Mouse (Mus musculus) left cerebral cortex, adult 2 months (tissue): ENCODE data around the gene AI464131. TPM values are rescaled to one million over a fixed set of nuclear protein-coding genes. Genes with fewer than 3 reads are reported as not detected.
"Not testable (repeated sequence)": the region's sequence is repeated elsewhere in the genome, so short reads cannot be mapped to it uniquely, and the experiment has no call there.

Source experiments
- DNase-seq, 2 experiments: peaks; one replicate each; pipeline ENCODE4 v3.0.0; 2021 to 2022; ENCODE audit warnings: low spot score in 2 of 2, mixed read lengths in 1 of 2; ENCODE audit errors: extremely low spot score in 1 of 2
- H3K27ac ChIP-seq: fragments of 200-600 bp; 2 replicates; pipeline ENCODE4 v1.8.1; 2022
- H3K4me3 ChIP-seq: fragments of 200-600 bp; 2 replicates; pipeline ENCODE4 v1.8.1; 2022
- CTCF ChIP-seq: fragments of 200-600 bp; IDR thresholded peaks from 2 replicates; pipeline ENCODE4 v1.8.1; 2022; ENCODE audit warnings: antibody characterized with exemption, mild to moderate bottlenecking, moderate library complexity
- intact Hi-C: fragments of 180-260 bp; cut with DNase I; formaldehyde crosslinking; loops from one replicate; pipeline ENCODE4 v1.15.1; 2025
- total RNA-seq, 2 experiments: library from RNA; stranded (reverse); gene quantifications; 2 replicates each; pipeline ENCODE4 v1.2.3; 2021

AI464131 gene
- total RNA-seq, 2 experiments from 2014 or later: 27.1 to 28.1 TPM

DNA sequence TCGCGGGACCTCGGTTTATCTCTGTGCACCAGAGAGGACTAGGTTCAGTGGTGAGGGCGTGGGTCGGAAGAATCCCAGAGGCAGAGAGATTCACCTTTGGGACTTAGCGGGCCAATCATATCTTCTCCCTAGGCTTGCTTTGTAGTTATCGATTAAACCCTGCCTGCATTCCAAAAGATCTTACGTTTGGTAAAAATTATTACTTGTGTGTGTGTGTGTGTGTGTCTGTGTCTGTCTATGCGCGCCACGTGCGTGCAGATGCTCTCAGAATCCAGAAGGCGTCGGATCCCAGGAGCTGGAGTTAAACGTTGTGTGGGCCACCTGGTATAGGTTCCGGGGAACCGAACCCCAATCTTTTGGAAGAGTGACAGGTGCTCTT is 37.6 kb downstream of the AI464131 start:
- no peak; the same call in 1 of the 2 replicates for TF ChIP-seq CTCF
- H3K27ac ChIP-seq: peak overlapping the region; percentile 76
- DNase-seq: no peak
- intact Hi-C loops: no loop called here
- H3K4me3 ChIP-seq: peak overlapping the region; percentile 64

DNA sequence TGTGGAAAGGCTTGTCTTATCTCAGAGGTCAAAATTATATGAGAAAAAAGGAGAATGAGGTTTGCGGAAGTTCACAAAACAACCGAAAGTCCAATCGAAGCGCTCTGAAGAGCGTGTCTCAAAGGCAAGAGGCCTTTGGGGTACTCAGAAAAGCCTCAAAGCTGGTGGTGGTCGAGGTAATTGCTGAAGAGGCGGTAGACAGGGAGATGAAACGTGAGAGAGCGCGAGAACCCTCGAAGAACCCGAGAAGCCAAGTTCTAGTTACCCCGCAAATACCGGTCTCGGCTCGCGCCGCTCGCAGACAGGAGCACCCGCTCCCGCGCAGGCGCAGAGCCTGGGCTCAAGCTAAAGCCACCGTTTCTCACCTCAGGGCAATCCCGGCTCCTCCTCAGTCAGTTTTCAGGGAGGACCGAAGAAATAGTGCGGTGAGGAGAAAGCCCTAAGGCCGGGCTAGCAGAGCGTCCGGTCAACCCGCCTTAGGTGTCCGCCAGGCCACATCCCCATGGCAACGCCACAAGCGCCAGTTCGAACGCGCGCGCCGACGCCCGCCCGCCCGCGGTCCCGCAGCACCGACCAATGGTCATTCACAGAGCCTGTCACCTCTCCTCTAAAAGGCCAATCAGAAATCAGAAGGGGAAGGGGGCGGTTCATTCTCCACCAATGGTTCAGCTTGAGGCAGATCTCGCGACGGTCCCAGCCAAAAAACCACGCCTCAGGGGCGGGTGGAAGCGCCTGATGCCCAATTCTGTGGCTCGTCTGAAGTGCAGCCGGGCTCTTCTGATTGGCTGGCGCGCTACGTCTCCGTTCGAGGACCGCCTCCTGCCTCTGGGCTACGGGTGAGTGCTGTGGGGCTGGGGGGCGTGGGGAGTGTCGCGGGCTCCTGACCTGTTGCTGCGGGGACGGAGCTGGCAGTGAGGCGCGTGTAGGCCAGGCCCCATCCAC is 38.3 kb downstream of the AI464131 start, which contains the start of the genes Kif24 and Nudt2:
Gene Kif24 (minus strand): TSS at position 543 of the 942 bp plus-strand sequence.
Gene Nudt2 (plus strand): TSS at position 807 of the 942 bp plus-strand sequence.
- H3K4me3 ChIP-seq: peak within 1 kb of the TSS; percentile 64
- DNase-seq: peak; percentile 96 to 97
- no peak; the same call in 1 of the 2 replicates for TF ChIP-seq CTCF
- peak within 1 kb of the TSS; percentile 76 for H3K27ac ChIP-seq
- intact Hi-C loops: no loop called here

DNA sequence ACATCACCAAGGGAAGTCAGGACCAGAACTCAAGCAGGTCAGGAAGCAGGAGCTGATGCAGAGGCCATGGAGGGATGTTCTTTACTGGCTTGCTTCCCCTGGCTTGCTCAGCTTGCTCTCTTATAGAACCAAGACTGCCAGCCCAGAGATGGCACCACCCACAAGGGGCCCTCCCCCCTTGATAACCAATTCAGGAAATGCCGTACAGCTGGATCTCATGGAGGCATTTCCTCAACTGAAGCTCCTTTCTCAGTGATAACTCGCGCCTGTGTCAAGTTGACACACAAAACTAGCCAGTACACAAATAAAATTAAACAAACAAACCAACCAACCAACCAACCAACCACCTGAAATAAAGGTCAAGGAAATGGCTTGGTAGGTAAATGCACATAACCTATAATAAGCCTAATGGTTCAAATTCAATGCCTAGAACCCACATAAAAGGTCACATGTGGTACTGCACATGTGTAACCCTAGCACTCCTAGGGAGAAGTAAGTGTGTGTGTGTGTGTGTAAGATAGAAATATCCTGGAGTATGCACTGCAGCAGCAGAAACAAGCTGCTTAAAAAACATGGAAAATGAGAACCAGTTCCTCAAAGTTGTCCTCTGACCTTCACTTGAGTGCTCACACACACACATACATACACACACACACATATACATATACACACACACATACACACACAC is 39.7 kb downstream of the AI464131 start:
- H3K4me3 ChIP-seq, DNase-seq, intact Hi-C loops, H3K27ac ChIP-seq: not testable (repeated sequence)

DNA sequence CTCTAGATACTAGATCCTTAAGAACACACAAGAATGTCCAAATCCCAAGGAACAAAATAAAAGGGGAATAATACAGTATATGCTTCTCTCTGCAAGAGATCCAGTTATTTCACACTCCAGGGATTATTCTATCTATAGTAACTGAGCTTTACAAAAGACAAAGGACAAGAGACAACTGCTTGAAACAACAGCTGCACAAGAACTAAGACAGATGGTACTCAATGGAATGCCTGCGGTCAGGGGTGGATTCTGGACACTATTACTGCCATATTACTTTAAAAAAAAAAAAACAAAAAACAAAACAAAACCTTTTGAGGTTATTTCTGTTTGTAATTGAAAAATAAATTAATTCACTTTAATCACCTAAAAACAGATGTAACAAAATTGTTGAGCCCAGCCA is 42.2 kb downstream of the AI464131 start:
- intact Hi-C loops: no loop called here
- DNase-seq: no peak
- H3K27ac ChIP-seq: no peak overlapping the region
- no peak overlapping the region for H3K4me3 ChIP-seq
- no peak for TF ChIP-seq CTCF

DNA sequence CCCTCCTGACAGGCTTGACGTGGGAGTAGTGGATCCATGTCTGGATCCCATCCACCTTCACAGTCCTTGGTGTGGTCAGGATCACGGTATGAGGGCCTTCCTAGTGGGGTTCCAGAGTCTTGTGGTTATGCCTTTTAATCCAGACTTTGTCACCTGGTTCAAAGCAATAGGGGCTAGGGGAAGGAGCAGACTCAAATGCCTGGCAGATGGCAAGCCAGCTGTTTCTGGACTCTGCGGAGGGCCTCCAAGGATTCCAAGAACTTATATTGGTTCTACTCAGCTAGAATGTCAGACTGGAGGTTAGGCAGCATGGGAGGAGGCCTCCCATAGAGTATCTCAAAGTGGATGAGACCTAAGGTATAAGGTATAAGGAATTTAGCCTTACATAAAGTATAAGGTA is 55.3 kb downstream of the AI464131 start:
- DNase-seq: no peak
- no peak for TF ChIP-seq CTCF
- intact Hi-C loops: no loop called here
- no peak overlapping the region for H3K4me3 ChIP-seq
- H3K27ac ChIP-seq: no peak overlapping the region

Other genes starting within 250 kb of the AI464131 start
- 10 to 100 TPM; 39.4 to 42.2 TPM for gene Ubap2, start 227.9 kb downstream of the AI464131 start, total RNA-seq
- 10 to 100 TPM; 39.9 to 42.4 TPM for gene Dcaf12, start 188.2 kb downstream of the AI464131 start, total RNA-seq
- gene Ubap1, start 154.1 kb downstream of the AI464131 start, total RNA-seq: 10 to 100 TPM; 47.7 to 49.0 TPM
- 1 to 10 TPM; 1.4 to 1.9 TPM for gene Kif24, start 38.2 kb downstream of the AI464131 start, total RNA-seq
- 10 to 100 TPM; 25.3 to 28.2 TPM for gene Nudt2, start 37.9 kb downstream of the AI464131 start, total RNA-seq
- gene 1110017D15Rik, start 14.3 kb upstream of the AI464131 start, total RNA-seq: 1 to 10 TPM; 5.2 to 6.1 TPM
- 100 to 1,000 TPM; 195 to 209 TPM for gene Fam219a, start 66.5 kb upstream of the AI464131 start, total RNA-seq
- 1 to 10 TPM; 6.4 to 7.5 TPM for gene Dnaic1, start 66.7 kb upstream of the AI464131 start, total RNA-seq
- gene Enho, start 137.2 kb upstream of the AI464131 start, total RNA-seq: 10 to 100 TPM; 58.0 to 63.3 TPM
- gene Cntfr, start 194.0 kb upstream of the AI464131 start, total RNA-seq: 100 to 1,000 TPM; 120 to 127 TPM
- 10 to 100 TPM; 43.1 to 47.7 TPM for gene Il11ra1, start 196.9 kb upstream of the AI464131 start, total RNA-seq
- gene Rpp25l, start 210.5 kb upstream of the AI464131 start, total RNA-seq: 10 to 100 TPM; 27.7 to 30.7 TPM
- gene Dctn3, start 220.1 kb upstream of the AI464131 start, total RNA-seq: 100 to 1,000 TPM; 165 TPM
- under 1 TPM in 1 of 2 experiments, not detected in 1; 0.52 TPM for gene Arid3c, start 228.1 kb upstream of the AI464131 start, total RNA-seq